Mouse (Mus musculus) regulatory T cell (primary cell): Measurements from ENCODE around the gene St7.
"Not testable (repeated sequence)": the region's sequence is repeated elsewhere in the genome, so short reads cannot be mapped to it uniquely, and the experiment has no call there.

Source experiments
- in situ Hi-C: fragments of 300-600 bp; cut with MboI, MseI; formaldehyde crosslinking; loops from one replicate; pipeline ENCODE4 v1.15.1; 2025; ENCODE audit warnings: high pct_unique_total_duplicates

Gene St7

GRCm38 (mm10) chr6:17692647-17693046 lies at the start of gene St7:
Gene St7, plus strand, starts transcription at chr6:17692933.
- in situ Hi-C loops = loop anchor here (25.0 kb wide), 1 partner anchor 1170 kb away; the partner anchor contains the start of gene Ankrd7

- in situ Hi-C loops = no loop called here
These were observed 46.6 kb upstream of the St7 start for GRCm38 (mm10) chr6:17646107-17646506.

GRCm38 (mm10) chr6:17652132-17652531 lies 40.6 kb upstream of the St7 start:
- in situ Hi-C loops = no loop called here

GRCm38 (mm10) chr6:17655080-17655479 lies 37.7 kb upstream of the St7 start:
- in situ Hi-C loops = no loop called here

GRCm38 (mm10) chr6:17657308-17657707 lies 35.4 kb upstream of the St7 start:
- in situ Hi-C loops = no loop called here

- in situ Hi-C loops = loop anchor here (10.0 kb wide), 1 partner anchor 821 kb away; no protein-coding TSS in a partner anchor
These were observed 27.4 kb upstream of the St7 start for GRCm38 (mm10) chr6:17665348-17665747.

GRCm38 (mm10) chr6:17666024-17666423 lies 26.7 kb upstream of the St7 start:
- in situ Hi-C loops = loop anchor here (10.0 kb wide), 1 partner anchor 821 kb away; no protein-coding TSS in a partner anchor

GRCm38 (mm10) chr6:17667813-17668212 lies 24.9 kb upstream of the St7 start:
- in situ Hi-C loops = loop anchor here (10.0 kb wide), 1 partner anchor 823 kb away; no protein-coding TSS in a partner anchor

- in situ Hi-C loops = loop anchor here (10.0 kb wide), 1 partner anchor 824 kb away; no protein-coding TSS in a partner anchor
These were observed 24.4 kb upstream of the St7 start for GRCm38 (mm10) chr6:17668334-17668733.

- in situ Hi-C loops = loop anchor here (10.0 kb wide), 1 partner anchor 825 kb away; no protein-coding TSS in a partner anchor
These were observed 22.9 kb upstream of the St7 start for GRCm38 (mm10) chr6:17669826-17670225.

- in situ Hi-C loops = loop anchor here (5.0 to 25.0 kb wide), 3 partner anchors 52 to 1187 kb away; partner anchors contain the start of gene Ankrd7
These were observed 17.5 kb upstream of the St7 start for GRCm38 (mm10) chr6:17675019-17675756.

GRCm38 (mm10) chr6:17677008-17677407 lies 15.7 kb upstream of the St7 start:
- in situ Hi-C loops = loop anchor here (5.0 to 25.0 kb wide), 3 partner anchors 50 to 1185 kb away; partner anchors contain the start of gene Ankrd7

GRCm38 (mm10) chr6:17680266-17680925 lies 12.3 kb upstream of the St7 start:
- in situ Hi-C loops = loop anchor here (25.0 kb wide), 1 partner anchor 1182 kb away; the partner anchor contains the start of gene Ankrd7

- in situ Hi-C loops = loop anchor here (25.0 kb wide), 1 partner anchor 1180 kb away; the partner anchor contains the start of gene Ankrd7
These were observed 10.9 kb upstream of the St7 start for GRCm38 (mm10) chr6:17681810-17682209.

GRCm38 (mm10) chr6:17688676-17689075 lies 4.1 kb upstream of the St7 start:
- in situ Hi-C loops = loop anchor here (25.0 kb wide), 1 partner anchor 1174 kb away; the partner anchor contains the start of gene Ankrd7

- in situ Hi-C loops = loop anchor here (25.0 kb wide), 1 partner anchor 1168 kb away; the partner anchor contains the start of gene Ankrd7
These were observed 1.2 kb downstream of the St7 start for GRCm38 (mm10) chr6:17693726-17694549.

- in situ Hi-C loops = loop anchor here (25.0 kb wide), 1 partner anchor 1168 kb away; the partner anchor contains the start of gene Ankrd7
These were observed 1.8 kb downstream of the St7 start for GRCm38 (mm10) chr6:17694550-17694951.

GRCm38 (mm10) chr6:17696321-17696734 lies 3.6 kb downstream of the St7 start:
- in situ Hi-C loops = loop anchor here (25.0 kb wide), 1 partner anchor 1166 kb away; the partner anchor contains the start of gene Ankrd7

GRCm38 (mm10) chr6:17700936-17701612 lies 8.3 kb downstream of the St7 start:
- in situ Hi-C loops = no loop called here

- in situ Hi-C loops = not testable (repeated sequence)
These were observed 11.3 kb downstream of the St7 start for GRCm38 (mm10) chr6:17704038-17704437.
